Mouse (Mus musculus) kidney, embryonic 14.5 days (tissue): ENCODE measurements around the gene Ly6g6f. TPM values are rescaled to one million over a fixed set of nuclear protein-coding genes. Genes with fewer than 3 reads are reported as not detected.
"Not testable (repeated sequence)": the region's sequence is repeated elsewhere in the genome, so short reads cannot be mapped to it uniquely, and the experiment has no call there.

Experiments used
- ATAC-seq: fragments of 200-750 bp; cut with Nextera tagmentation; 2 replicates; pipeline ENCODE4 v1.8.0; 2017; ENCODE audit warnings: moderate number of reproducible peaks, mild to moderate bottlenecking, moderate TSS enrichment, moderate library complexity; ENCODE audit not compliant: low FRiP score, low TSS enrichment
- H3K27ac ChIP-seq: fragments of 300-500 bp; sonication (generic); 2 replicates; pipeline ENCODE4 v1.5.1; 2014; ENCODE audit warnings: low read depth, mild to moderate bottlenecking, low read length, moderate library complexity, mixed read lengths
- H3K27me3 ChIP-seq: fragments of 300-500 bp; sonication (generic); 2 replicates; pipeline ENCODE4 v1.6.1; 2014; ENCODE audit warnings: mild to moderate bottlenecking, low read length; ENCODE audit not compliant: control insufficient read depth, insufficient read depth
- H3K36me3 ChIP-seq: fragments of 300-500 bp; sonication (generic); 2 replicates; pipeline ENCODE4 v1.6.1; 2014; ENCODE audit warnings: low read length, mixed read lengths; ENCODE audit not compliant: control insufficient read depth, insufficient read depth
- H3K4me1 ChIP-seq: fragments of 300-500 bp; sonication (generic); 2 replicates; pipeline ENCODE4 v1.6.1; 2014; ENCODE audit warnings: low read length, mixed read lengths; ENCODE audit not compliant: control insufficient read depth, insufficient read depth
- H3K4me2 ChIP-seq: fragments of 300-500 bp; sonication (generic); replicated peaks from 2 replicates; pipeline ENCODE4 v1.6.1; 2014; ENCODE audit warnings: low read depth, mild to moderate bottlenecking, low read length
- H3K4me3 ChIP-seq: fragments of 300-500 bp; sonication (generic); 2 replicates; pipeline ENCODE4 v1.5.1; 2014; ENCODE audit warnings: mild to moderate bottlenecking, low read length
- H3K9ac ChIP-seq: fragments of 300-500 bp; sonication (generic); 2 replicates; pipeline ENCODE4 v1.6.1; 2014; ENCODE audit warnings: low read depth, mild to moderate bottlenecking, low read length, moderate library complexity
- H3K9me3 ChIP-seq: fragments of 300-500 bp; sonication (generic); 2 replicates; pipeline ENCODE4 v1.6.1; 2016; ENCODE audit warnings: low read length; ENCODE audit not compliant: control insufficient read depth
- WGBS: fragments of 180-500 bp; shearing (Covaris S2); extraction: QIAGEN DNeasy Blood & Tissue Kit; methylation state at CpG from one replicate; pipeline ENCODE4 v1.1.7; 2014; 5-methylcytosine and 5-hydroxymethylcytosine counted together
- polyA plus RNA-seq: library from polyadenylated mRNA; unstranded; fragments of >200 nt; fragmentation: Nextera tagmentation; extraction: Ambion mirVana; gene quantifications from 2 replicates; pipeline ENCODE4 v1.2.1, GENCODE M21; 2014

Ly6g6f gene
- polyA plus RNA-seq, 1 experiment from 2014 or later = 0.31 TPM

- Histone ChIP-seq H3K27ac (peak within 1 kb of the TSS; percentile 82), H3K27me3 (no peaks in the 10 kb centered on the region), H3K36me3 (peaks cover 17% of the 10 kb centered on the region; the same call in 1 of the 2 replicates), H3K4me2 (peak within 1 kb of the TSS; percentile 80), H3K4me3 (peak within 1 kb of the TSS; percentile 70), H3K4me1 (peaks cover 29% of the 10 kb centered on the region; the same call in 1 of the 2 replicates), H3K9me3 (no peaks in the 10 kb centered on the region), H3K9ac (peak within 1 kb of the TSS; percentile 86)
- WGBS = 0% methylated on average over 36 of the region's 36 CpGs
- peak; percentile 60 for ATAC-seq
Observed at GRCm38 (mm10) chr17:35126206-35126611, 40.8 kb upstream of the Ly6g6f start, which contains the start of gene D17H6S53E. D17H6S53E (plus strand) TSS chr17:35126373.

GRCm38 (mm10) chr17:35125578-35125977 is 40.2 kb upstream of the Ly6g6f start:
- Histone ChIP-seq H3K9me3 (no peaks in the 10 kb centered on the region), H3K9ac (peak overlapping the region; percentile 86), H3K36me3 (peaks cover 17% of the 10 kb centered on the region; the same call in 1 of the 2 replicates), H3K4me2 (peak overlapping the region; percentile 80), H3K27me3 (no peaks in the 10 kb centered on the region), H3K4me3 (peak overlapping the region; percentile 70), H3K4me1 (peaks cover 29% of the 10 kb centered on the region; the same call in 1 of the 2 replicates), H3K27ac (peak overlapping the region; percentile 82; the same call in 1 of the 2 replicates)
- 33% methylated on average over 6 of the region's 6 CpGs for WGBS
- no peak for ATAC-seq

- Histone ChIP-seq H3K27me3 (no peaks in the 10 kb centered on the region), H3K9ac (peak overlapping the region; percentile 86; the same call in 1 of the 2 replicates), H3K4me2 (no peak overlapping the region), H3K4me1 (peaks cover 33% of the 10 kb centered on the region), H3K36me3 (peaks cover 15% of the 10 kb centered on the region; the same call in 1 of the 2 replicates), H3K9me3 (no peaks in the 10 kb centered on the region), H3K27ac (no peak overlapping the region), H3K4me3 (no peak overlapping the region; the same call in 1 of the 2 replicates)
- 96% methylated on average over 1 of the region's 1 CpGs for WGBS
- no peak for ATAC-seq
Observed at GRCm38 (mm10) chr17:35125081-35125480, 39.7 kb upstream of the Ly6g6f start.

- 93% methylated on average over 12 of the region's 12 CpGs for WGBS
- H3K27me3 ChIP-seq, H3K27ac ChIP-seq, ATAC-seq, H3K4me3 ChIP-seq, H3K4me2 ChIP-seq, H3K9me3 ChIP-seq, H3K9ac ChIP-seq: not testable (repeated sequence)
- peaks cover 37% of the 10 kb centered on the region for H3K4me1 ChIP-seq
- H3K36me3 ChIP-seq = peaks cover 19% of the 10 kb centered on the region; the same call in 1 of the 2 replicates
Observed at GRCm38 (mm10) chr17:35124261-35124896, 39.0 kb upstream of the Ly6g6f start.

- H3K4me2 ChIP-seq, H3K9ac ChIP-seq, H3K9me3 ChIP-seq, ATAC-seq, H3K27ac ChIP-seq, H3K27me3 ChIP-seq, H3K4me3 ChIP-seq: not testable (repeated sequence)
- Histone ChIP-seq H3K36me3 (peaks cover 28% of the 10 kb centered on the region), H3K4me1 (peaks cover 33% of the 10 kb centered on the region)
- 92% methylated on average over 9 of the region's 9 CpGs for WGBS
Observed at GRCm38 (mm10) chr17:35123287-35123686, 37.9 kb upstream of the Ly6g6f start.

- H3K27me3 ChIP-seq = no peaks in the 10 kb centered on the region
- H3K9me3 ChIP-seq = no peaks in the 10 kb centered on the region
- peak within 1 kb of the TSS; percentile 92 for H3K4me2 ChIP-seq
- H3K27ac ChIP-seq = peak within 1 kb of the TSS; percentile 88
- peak within 1 kb of the TSS; percentile 98 for H3K4me3 ChIP-seq
- H3K9ac ChIP-seq = peak within 1 kb of the TSS; percentile 93
- peaks cover 38% of the 10 kb centered on the region for H3K36me3 ChIP-seq
- H3K4me1 ChIP-seq = peaks cover 24% of the 10 kb centered on the region
- ATAC-seq = no peak; the same call in 1 of the 2 replicates
- under 1% methylated on average over 19 of the region's 19 CpGs for WGBS
Observed at GRCm38 (mm10) chr17:35121871-35122303, 36.5 kb upstream of the Ly6g6f start, which contains the start of gene Csnk2b. Csnk2b (minus strand) TSS chr17:35122053.

GRCm38 (mm10) chr17:35121143-35121799 is 35.9 kb upstream of the Ly6g6f start, which contains the start of gene Gpank1:
Gpank1 (plus strand) TSS chr17:35121455.
- Histone ChIP-seq H3K27ac (peak within 1 kb of the TSS; percentile 88), H3K4me3 (peak within 1 kb of the TSS; percentile 98), H3K4me1 (peaks cover 19% of the 10 kb centered on the region), H3K9ac (peak within 1 kb of the TSS; percentile 93), H3K9me3 (no peaks in the 10 kb centered on the region), H3K27me3 (no peaks in the 10 kb centered on the region), H3K36me3 (peaks cover 42% of the 10 kb centered on the region), H3K4me2 (peak within 1 kb of the TSS; percentile 92)
- ATAC-seq = peak; percentile 93
- WGBS = under 1% methylated on average over 50 of the region's 50 CpGs

- peak overlapping the region; percentile 98 for H3K4me3 ChIP-seq
- ATAC-seq = peak; percentile 7; the same call in 1 of the 2 replicates
- peaks cover 47% of the 10 kb centered on the region for H3K36me3 ChIP-seq
- H3K4me1 ChIP-seq = peaks cover 19% of the 10 kb centered on the region
- H3K27me3 ChIP-seq = no peaks in the 10 kb centered on the region
- peak overlapping the region; percentile 93 for H3K9ac ChIP-seq
- peak overlapping the region; percentile 63 for H3K27ac ChIP-seq
- peak overlapping the region; percentile 92 for H3K4me2 ChIP-seq
- H3K9me3 ChIP-seq = no peaks in the 10 kb centered on the region
- 0% methylated on average over 33 of the region's 33 CpGs for whole genome bisulfite sequencing
Observed at GRCm38 (mm10) chr17:35120745-35121142, 35.3 kb upstream of the Ly6g6f start.
